Mouse (Mus musculus) urinary bladder, adult 2 months (tissue): Measurements from ENCODE around the gene Pex6. TPM values are rescaled to one million over a fixed set of nuclear protein-coding genes. Genes with fewer than 3 reads are reported as not detected.

Experiments used
- DNase-seq: peaks from one replicate; pipeline ENCODE4 v3.0.0; 2022; ENCODE audit warnings: low spot score
- polyA plus RNA-seq: library from polyadenylated mRNA; depleted of rRNA; stranded (reverse); fragments of >200 nt; gene quantifications from 2 replicates; pipeline ENCODE4 v1.2.3, GENCODE M21; 2012; rRNA removed

Pex6 gene
- 30.1 and 34.3 TPM in 2 replicates for polyA plus RNA-seq

DNA sequence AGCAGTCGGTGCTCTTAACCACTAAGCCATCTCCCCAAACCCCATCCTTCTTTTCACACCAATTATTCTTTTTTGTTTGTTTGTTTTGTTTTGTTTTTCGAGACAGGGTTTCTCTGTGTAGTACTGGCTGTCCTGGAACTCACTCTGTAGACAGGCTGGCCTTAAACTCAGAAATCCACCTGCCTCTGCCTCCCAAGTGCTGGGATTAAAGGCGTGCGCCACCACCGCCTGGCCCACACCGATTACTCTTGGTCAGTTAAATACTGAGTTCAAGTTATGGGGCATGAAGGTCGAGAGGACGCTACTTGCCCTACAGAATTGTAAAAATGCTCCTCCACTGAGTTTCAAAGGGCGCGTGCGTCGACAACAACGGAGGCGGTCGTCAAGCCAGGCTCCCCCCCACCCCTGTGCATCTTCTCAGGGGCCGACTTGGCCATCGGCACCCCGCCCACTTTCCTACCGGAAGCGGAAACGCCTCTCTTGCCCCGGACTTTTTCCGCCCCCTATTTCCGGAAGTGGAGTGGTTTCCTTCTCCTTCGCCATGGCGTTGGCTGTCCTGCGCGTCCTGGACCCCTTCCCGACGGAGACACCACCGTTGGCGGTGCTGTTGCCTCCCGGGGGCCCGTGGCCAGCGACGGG is at the start of gene Pex6:
TSS of gene Pex6 (plus strand) at position 505 of the 639 bp plus-strand sequence.
- DNase-seq, result peak; percentile 75

DNA sequence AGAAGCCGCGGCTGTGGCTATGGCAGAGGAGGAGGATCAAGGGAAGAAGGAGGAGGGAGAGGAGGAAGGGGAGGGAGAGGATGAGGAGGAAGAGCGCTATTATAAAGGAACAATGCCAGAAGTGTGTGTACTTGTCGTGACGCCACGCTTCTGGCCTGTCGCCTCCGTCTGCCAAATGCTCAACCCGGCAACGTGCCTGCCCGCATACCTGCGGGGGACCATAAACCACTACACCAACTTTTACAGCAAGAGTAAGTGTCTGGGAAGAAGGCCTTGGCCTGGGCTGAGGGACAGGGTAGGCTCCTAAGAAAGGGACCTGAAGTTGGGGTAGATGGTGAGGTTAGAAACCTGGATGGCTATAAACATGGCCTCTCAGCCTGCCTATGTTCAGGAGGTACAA is 49.3 kb upstream of the Pex6 start:
- DNase-seq, result no peak

DNA sequence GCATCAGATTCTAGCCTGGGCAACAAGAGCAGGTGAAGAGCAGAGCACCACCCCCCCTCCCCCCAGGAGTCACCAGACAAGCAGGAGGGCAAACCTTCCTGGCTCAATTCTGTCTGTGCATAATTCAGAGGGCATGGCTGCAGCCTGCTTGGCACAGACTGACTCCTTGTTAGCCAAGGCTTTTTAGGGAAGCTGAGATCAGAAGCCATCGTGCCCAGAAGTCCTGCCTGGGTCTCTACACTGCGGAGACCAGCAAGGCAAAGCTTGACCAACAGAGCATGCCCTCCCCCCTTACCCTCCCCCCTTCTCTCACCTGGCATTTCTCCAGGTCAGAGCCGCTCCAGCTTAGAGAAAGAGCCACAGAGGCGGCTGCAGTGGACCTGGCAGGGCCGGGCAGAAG is 48.5 kb upstream of the Pex6 start:
- DNase-seq, result no peak

DNA sequence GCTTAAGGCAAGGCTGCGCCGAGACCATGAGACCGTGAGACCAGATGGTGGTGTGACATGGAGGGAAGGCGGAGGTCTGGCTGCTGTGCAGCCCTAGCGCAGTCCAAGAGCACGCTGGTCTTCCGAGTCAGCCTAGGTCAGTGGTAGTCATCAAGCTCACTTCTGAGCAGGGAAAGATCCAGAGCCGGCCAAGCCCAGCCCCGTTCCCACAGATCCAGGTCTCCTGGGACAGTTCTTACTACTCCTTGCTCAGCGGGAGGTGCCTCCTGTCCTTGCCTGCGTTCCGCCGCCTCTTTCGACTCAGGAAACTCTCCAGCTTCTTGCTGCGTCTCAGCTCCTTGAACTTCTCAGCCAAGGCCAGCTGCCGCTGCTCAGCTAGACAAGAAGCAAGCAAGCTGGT is 43.6 kb upstream of the Pex6 start:
- DNase-seq, result no peak

DNA sequence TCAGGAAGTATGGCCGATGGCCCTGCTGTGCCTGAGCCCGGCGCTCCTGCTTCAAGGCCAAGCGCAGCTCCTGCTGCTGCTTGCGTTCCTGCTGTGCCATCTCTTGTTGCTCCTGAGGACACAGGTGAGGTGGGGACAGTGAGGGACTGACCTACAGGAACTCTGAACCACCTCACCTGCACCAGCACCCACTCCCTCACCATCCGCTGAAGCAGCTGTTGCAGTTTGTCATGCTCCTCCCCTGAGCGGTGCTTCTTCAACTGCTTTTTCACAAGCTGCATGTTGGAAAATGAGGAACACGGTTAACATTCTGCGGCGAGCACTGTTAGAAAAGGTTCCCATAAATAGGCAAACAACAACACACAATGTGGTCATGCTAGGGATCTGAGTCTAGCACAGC is 41.4 kb upstream of the Pex6 start:
- no peak for DNase-seq

DNA sequence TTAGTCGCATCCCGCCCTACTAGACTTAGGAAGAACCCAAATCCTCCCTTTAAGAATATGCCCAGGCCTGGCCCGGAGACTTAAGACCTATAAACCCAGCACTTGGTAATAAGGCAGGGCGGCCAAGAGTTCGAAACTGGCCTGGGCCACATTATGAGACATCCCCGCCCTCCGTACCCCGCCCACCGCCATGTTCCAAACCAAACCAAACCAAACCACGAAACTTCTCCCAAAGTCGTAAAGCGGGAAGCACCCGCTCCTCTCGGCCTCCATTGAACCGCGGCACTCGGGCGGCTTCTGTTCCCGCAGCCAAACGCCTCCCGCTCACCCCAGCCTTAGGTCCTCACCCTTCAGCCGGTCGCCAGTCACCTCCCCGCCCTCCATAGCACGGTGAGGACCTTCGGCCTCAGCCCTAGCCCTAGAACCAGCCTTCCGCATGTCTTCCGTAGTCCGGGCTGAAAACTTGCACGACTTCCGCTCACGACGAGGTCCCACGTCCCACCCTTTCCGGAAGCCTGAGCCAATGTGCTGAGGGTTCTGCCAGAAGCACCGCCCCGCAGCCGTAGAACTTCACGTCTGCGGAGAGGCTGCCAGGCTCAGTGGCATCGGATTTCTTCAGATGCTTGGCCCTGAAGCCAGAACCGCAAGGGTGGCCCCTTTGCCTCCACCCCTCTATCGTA is 37.3 kb upstream of the Pex6 start, which contains the start of gene Rrp36:
TSS of gene Rrp36 (minus strand) at position 503 of the 680 bp plus-strand sequence.
- peak; percentile 71 for DNase-seq

DNA sequence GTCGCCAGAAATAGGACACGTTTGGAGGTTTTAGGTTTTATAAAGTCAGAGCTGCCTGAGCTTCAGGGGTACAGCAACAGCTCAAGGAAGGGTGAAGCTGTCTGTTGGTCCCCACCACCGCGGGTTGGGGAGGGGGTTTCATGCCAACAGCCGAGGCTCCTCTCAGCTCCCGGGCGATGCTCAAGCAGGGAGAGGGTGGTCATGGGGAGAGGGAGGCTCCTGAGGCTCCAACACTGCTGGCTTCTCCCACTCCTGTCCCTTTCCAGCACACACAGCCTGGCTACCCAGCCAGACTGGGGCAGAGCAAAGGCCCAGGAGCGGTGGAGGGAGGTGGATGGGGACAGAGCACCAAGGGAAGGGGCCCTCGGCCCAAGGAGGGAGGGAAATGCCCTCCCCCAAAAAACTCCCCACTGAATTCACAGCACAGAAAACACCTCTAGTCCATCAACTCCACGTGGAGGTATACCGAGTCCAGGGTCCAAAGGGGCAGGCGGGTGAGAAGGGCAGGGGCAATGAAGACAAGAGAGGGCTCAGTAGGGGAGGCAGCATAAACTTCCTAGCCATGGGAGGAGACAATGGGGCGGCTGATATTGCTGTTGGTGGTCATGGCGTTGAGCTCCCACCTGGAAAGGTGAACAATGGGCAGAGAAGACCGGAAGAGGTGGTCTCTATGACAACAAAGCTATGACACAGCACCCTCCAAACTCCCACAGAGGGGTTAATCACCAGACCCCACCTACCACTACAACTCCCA is 36.6 kb upstream of the Pex6 start:
- DNase-seq, result no peak

DNA sequence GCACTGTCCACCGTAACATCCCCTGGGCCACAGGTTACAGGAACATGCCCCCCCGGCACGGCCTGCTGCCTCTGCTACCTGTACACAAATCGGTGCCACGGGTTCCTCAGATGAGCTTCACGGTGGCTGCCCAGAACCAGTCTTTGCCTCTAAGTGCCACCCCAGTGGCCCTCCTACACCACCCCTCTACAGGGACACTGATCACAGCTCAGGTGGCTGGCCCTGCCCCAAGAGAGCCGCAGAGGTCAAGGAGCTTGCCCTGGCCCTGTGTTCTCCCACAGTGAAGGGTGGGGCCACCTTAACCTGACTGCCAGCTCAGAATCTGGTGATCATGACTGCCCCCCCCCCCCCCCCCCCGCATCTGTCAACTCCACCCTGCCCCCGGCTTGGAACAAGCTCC is 32.8 kb upstream of the Pex6 start, which contains the start of gene Mea1:
TSS of gene Mea1 (plus strand) at position 378 of the 400 bp plus-strand sequence.
- DNase-seq, result no peak

DNA sequence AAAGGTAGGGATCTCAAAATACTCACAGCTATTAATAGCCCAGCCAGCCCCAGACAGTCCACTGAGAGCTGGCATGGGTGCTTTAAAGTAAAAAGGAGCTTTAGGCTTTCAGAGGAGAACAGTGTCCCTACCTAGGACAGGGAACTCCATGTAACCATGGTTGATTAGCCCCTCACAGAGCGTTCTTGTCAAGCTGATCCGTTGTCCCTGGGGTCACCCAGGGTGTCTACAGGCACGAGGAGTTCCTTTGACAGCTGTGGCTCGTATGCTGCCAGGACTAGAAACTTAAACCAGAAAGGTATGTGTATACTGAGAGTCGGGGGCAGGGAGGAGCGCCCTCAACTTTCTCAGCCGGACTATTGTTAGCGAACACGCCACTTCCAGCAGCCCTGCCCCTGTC is 32.4 kb upstream of the Pex6 start:
- DNase-seq, result no peak

DNA sequence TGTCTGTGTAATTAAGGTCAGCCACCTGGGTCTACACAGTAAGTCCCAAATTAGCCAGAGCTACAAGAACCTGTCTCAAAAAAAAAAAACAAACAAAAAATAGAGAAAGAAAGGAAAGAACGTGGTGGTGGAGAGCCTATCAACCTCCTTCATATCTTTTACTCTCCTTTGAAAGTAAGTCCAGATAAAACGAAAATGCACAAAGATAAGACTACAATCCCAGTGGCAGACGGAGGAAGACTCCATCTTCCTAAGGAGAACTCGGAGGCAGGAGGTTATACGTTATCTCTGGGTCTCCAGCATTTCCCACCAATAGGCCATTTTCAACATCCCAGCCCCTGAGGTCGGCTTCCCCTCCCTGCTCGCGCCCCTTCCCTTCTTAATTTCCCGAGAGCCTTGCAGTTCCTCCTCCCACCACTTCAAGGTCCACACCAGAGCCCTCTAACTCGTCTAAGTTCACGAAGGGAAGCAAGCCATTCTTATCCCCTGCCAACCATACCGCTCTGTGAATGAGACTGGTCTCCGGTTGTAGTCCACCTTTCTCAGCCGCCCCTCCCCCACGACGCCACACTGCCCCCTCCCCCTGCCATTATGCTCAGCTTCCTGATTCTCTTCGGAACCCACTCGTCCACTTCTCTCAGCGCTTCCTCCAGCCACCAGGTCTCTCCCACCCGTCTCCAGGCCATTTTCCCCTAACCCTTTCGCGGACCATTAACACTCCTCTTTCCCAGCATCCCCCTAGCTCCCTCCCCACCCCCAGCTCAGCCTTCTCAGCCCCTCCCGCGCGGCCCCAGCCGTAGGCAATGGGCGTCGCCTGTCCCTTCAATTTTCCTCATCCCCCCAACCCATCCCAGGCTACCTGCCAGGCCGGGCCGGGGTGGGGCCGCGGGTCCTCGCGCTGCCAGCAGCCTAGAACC is 31.2 kb upstream of the Pex6 start:
- no peak for DNase-seq

DNA sequence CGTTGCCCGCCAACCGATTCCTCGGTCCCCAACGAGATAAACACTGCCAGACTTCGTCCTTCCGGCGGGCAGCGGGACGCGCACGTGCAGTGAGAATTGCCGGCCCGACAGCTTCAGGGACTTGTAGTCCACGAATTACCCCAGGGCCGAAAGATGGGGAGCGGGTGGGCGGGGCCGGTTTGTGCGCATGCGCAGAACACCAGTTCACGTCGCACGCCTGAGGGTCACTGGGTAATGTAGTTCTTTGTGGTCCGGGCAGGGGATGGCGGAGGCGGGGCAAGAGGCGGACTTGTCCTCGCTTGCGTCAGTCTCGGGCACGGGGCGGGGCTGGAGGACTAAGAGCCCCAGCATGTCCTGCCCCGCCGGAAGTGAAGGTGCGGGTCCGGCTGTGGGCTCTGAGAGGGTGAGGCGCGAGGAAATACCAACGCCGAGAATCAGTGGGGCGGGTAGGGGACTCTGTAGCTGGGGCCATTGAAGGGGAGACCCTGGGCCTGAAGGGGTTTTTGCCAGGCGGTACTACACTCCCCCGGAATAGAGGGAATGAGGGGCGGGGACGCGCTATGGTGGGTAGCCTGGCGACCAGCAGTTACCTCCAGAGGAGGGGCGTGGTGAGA is 30.4 kb upstream of the Pex6 start, which contains the start of gene Klhdc3:
TSS of gene Klhdc3 (minus strand) at position 155 of the 614 bp plus-strand sequence.
- DNase-seq, result peak; percentile 81

DNA sequence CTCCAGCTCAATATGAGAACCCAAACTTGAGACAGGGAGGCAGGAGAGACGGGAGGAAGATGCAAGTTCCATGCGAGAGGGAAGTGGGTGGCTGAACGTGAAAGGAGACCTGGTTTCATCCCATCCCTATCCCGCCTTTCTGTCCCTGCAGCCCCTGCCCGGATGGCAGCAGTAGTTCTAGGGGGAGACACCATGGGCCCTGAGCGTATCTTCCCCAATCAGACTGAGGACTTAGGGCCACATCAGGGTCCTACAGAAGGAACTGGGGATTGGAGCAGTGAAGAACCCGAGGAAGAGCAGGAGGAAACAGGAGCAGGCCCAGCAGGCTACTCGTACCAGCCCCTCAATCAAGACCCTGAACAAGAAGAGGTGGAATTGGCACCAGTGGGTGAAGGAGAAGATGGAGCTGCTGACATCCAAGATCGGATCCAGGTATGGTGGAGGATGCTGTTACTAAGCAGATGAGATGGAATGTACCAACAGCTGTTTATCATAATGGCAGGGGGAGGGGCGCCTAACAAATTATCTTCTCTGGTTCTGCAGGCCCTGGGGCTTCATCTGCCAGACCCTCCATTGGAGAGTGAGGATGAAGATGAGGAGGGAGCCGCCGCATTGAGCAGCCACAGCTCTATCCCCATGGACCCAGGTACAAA is 29.7 kb upstream of the Pex6 start:
- no peak for DNase-seq

DNA sequence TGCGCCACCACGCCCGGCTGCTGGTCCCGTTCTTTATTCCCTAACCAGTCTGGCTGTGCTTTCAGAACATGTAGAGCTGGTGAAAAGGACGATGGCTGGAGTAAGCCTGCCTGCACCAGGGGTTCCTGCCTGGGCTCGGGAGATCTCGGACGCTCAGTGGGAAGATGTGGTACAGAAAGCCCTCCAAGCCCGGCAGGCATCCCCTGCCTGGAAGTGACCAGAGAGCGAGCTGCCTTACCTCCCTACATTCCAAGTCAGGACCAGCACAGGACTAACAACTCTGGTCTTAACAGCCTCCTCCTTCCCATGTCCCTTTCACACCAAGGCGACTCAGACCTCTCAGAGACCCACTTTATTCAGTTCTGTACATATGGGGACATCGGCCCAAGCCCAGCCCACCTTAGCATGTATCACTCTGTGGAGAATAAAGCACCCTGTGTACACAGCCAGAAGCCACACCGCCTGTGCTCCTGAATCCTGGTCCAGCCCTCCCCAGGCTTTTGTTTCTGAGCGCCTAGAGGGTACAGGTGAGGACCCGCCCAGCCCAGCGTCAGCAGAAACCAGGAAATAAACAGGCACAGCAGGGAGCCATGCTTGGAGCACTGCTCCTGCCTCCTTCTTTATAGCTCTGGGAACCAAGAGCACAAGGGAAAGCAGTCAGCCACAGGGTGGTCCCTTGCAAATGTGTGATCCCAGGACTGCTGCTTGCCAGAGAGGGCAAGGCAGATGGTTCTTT is 28.4 kb upstream of the Pex6 start:
- DNase-seq, result no peak

DNA sequence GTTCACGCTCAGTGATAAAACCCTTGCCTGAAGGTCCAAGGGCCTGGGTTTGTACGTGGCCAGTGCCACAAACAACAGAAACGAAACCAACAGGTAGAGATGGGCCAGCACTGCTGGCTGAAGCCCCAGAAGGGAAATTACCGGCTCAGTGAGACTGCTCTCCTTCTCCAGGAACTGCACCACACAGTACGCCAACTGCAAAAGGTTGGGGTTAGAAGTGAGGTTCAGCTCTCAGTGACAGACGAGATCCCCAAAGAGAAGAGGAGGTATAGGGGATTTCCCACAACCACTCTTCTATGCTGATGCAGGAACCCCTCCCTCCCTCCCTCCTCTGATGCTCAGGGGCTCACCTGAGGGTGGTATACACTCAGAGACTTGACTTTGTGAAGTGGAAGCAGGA is 25.4 kb upstream of the Pex6 start:
- no peak for DNase-seq

DNA sequence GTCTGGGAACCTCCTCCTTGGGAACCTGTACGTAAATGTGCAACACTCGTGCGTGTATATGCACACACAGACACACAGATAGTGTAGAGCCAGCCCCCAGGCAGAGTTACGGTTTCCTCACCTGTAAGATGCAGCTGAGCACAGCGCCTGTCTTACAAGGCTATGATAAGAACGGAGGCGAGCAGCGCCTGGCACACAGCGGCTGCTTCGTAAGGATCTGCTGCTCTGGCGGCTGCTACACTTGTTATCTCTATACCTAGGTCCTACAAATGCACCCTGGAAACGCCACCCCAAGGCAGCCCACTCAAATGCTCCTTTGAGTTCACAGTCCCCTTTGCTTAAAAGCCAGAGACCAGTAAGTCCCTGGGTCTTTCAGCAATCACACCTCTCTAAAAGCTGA is 20.6 kb upstream of the Pex6 start:
- no peak for DNase-seq

DNA sequence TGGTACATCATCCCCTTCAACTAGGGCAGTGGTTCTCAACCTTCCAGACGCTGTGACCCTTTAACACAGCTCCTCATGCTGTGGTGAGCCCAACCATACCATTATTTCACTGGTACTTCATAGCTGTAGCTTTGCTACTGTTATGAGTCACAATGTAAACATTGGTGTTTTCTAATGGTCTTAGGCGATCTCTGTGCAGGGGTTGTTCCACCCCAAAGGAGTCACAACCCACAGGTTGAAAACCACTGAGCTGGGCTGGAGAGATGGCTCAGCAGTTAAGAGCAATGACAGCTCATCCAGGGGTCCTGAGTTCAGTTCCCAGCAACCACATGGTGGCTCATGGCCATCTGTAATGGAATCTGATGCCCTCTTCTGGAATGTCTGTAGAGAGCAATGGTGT is 19.9 kb upstream of the Pex6 start:
- no peak for DNase-seq

DNA sequence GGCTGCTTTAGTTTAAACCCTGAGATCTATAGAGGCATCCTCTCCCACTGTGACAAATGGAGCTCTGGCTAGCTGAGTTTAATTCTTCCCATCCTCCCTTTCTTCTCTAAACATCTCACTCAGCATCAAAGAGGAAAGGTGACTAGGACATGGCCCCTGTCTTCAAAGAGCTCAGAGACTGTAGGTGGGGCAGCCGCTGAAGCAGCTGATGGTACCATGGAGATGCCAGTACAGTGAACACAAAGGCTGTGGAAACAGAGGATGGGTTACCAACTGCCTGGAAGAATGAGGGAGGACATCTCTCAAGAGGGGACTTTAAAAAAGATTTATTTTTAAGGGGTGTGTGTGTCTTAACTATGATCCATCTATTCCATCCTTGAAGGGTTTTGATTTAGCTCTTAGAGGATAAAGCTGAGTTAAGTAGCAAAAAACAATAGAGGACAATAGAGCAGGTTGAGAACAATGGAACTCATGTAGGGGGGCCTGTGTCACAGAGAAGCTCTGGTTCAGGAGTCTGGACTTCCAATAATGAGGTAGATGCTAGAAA is 16.7 kb upstream of the Pex6 start:
- DNase-seq, result no peak

DNA sequence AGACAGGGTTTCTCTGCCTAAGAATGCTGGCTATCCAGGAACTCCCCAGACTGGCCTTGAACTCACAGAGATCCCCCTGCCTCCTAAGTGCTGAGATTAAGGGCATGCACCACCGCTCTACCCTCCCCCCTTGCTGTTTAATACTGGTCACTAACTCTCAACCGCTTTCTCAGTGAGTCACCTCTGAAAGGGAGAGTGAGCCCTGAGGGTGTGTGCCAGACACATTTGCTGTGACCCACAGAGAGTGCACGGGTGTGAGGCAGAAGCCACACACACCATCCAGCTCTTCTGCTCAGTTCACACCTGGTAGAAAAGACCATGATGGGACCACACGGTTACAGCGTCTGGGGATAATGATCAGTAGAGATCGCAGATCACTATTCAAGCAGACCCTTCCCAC is 12.7 kb upstream of the Pex6 start:
- DNase-seq, result no peak

DNA sequence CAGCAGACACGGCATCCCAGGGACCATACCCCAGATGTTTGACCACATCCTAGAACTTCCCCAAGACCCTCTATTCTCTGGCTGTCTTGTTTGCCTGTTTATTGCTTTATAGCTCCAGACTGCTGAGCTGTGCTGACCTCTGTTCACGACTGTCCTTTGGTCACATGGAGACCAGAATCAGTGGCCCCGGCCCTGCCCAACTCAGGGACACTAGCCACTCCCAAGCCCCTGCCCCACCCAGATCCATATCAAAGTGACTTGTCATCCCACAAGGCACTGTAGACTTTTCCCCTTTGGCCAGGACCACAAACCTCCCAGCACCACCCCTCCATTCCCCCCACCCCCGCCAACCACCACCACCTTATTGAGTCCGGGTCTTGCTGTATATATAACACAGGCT is 12.0 kb upstream of the Pex6 start:
- DNase-seq, result no peak

DNA sequence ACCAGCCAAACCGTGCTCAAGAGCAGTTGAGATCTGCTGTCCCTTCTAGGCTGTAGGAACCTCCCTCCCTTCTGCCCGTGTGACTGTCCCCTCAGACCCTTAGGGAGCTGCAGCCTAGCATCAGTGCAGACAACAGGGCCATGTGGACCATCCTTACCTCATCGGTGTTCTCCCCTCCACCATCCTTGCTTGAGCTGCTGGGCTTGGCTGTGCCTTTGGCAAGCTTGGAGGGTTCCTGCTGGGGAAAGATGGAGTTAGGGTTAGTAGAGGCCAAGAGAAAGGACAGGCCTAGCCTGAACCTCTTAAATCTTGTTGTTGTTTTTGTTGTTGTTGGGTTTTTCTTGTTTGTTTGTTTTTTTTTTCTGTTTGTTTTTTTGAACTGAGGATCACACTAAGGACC is 11.4 kb upstream of the Pex6 start:
- DNase-seq, result no peak
